Mouse (Mus musculus): ENCODE results near the gene Ghrh.

The Ghrh gene

DNA sequence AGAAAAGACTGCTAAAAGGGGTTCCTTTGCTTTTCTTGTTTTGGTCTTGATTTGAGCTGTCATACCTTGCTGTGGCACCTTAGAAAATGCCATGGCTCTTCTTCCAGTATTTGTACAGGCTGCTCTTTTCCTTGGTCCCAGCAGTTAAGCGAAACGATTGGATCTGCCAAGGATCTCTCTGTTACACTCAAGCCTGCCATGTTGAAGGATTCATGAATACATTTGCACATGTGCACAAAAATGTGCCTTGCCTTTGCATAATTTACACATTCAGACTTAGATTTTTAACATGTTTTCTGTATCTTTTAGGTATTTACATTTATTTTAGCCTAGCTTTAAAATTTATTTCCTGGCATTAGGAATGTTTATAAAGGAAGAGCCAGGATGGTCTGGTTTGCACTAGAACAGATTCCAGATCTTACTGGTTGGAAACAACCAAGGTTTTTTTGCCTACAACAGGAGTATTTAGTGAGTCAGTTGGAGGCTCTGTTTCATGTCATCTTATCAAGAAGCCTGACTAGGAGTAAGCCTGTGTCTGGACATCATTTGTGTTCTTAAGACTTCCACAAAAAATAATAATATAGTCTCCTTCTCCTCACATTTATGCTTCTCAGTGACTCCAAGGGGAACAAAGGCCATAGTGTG lies 38.9 kb downstream of the Ghrh start:
- DNase-seq (ENCODE audit: low read depth), result no peak

DNA sequence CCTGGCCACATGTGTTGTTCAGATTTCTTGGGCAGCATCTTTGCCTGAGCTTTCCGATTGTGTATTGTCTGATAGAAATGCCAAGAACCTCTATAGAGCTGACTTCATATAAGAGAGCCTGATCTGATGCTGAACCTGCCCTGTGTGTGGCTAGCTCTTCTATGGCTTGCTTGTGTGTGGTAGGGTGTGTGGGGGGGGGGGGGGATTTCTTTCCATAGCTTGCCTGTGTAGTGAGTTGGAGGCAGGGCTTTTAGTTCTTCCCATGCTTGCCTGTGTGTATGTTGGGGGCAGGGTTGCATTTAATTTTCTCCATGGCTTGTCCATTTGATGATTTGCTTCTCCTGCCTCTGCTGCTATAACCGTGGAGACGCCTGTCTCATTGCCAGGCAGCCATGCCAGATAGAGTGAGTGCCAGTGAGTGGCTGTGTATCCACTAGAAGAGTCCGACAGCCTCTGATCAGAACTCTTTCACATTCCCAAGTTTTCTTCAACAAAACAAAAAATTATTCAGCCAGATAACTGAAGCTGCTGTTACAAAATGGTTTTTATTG lies 39.5 kb downstream of the Ghrh start:
- DNase-seq (ENCODE audit: low read depth), result no peak

DNA sequence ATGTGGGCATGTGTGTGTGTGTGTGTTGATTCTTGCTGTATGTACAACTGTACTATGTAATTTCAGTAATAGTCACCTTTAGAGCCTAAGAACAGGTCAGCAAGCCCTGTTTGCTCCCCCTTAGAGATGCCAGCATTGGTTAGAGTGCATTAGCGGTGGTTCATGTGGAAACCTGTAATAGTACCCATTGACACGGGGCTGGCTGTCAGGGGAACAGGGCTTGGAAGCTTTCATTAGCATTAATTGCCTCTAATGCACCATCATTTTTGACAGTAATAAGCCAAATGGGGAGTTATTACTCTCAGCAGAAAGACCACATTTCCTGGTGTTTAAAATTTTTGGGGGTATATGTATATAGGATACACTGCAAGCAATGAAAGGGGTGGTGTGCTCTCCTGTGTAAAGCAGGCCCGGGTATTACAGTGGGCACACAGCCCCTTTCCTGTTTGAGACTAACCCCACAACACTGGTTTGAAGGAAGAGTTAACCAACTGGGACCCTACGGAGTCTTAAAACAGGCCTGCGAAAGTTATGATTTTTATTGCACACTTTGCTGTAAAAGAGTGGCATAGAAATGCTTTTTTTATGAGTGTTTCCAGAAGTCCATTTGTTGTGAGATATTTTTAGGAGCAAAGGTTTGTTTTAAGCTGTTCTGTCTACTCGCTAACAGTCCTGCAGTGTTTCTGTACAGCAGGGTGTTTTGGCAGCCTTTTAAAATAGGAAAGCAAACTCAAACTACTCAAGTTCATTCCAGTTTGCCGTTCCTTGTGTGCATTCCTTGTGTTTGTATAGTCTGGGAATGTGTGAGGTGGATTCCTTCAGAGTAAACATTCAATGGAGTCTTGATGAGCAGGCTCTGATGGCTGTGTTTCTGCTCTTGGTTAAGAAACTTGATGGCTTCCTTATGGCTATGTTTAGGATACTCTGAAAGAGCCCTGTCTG lies 40.9 kb downstream of the Ghrh start:
- no peak for DNase-seq (ENCODE audit: low read depth)

DNA sequence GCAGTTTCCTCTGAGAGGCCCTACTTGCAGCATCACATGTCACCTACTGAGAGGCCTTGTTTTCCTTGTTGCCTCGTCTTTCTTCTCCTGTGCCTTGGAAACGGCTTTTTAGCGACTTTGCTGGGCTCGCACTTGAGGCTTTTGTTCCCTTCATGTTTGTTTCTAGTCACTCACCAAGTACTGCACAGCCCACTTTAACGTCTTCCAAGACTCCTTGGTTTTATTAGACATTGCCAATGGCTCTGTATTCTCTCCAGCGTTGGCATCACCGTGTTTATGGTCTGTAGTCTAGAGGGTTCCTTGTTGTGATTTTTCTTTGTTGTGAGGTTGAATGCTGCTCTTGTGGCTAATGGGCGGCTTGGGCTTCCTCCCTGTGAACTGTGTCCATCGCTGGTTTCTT lies 44.2 kb downstream of the Ghrh start:
- DNase-seq (ENCODE audit: low read depth), result no peak

DNA sequence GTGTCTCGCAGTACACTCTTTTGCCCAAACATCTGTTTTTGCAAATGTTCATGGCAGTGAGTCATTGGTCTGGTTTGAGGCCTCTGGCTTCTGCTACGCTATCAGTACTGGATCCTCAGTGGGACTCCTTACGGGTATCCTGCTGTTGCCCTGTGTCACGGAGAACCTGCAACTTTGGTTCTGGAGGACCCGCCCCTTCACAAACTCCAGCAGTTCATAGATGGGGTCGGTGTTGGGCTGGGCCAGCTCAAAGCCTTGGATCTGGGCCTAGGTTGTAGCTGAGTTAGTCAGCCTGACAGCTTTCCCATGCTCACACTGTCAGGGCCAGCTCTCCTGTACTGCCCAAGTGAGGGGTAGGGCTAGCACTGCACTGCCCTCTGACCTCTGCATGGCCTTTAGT lies 47.3 kb downstream of the Ghrh start:
- peak; percentile 62 for DNase-seq (ENCODE audit: low read depth)

DNA sequence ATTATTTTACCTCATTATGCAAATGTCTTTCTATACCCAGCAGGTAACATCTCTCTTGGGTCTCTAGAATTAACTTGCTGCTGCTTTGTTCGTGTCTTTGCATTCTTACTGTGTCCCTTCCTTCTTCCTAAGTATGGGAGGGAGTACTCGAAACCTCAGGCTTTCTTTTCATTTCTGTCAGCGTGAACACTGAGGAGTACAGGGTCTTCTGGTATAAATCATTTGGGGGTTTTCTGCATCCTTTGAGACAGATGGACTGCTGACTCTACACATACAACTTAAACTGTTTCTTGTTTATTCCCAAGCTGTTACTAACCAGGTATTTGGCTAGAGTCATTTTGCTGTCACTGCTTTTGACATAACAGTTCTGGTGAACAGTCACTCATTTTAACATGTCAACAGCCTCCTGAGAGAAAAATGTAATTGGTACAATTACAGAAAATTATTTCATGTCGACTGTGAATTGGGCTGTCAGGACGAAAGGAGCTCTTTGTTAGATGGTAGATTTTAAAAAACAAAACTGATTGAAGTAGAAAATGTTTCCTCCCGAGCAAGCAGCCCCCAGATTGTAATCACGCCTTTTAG lies 51.1 kb downstream of the Ghrh start:
- DNase-seq (ENCODE audit: low read depth), result no peak

DNA sequence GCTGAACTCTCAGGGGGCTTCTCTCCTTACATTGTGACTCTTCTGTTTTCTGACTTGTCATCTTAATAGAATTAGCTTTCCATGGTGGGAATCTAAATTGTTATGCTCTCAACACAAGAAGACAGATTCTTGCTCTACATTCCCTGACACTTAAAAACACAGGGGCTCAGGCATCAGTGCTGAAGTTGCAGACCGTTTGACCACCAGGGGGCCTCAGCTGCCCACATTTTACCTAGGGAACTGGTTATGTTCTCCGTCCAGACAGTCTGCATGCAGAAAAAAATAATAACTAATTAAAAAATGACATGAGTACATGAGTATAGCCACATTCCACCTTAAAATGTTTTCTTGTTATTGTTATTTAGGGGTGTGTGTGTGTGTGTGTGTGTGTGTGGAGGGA lies 55.2 kb downstream of the Ghrh start:
- DNase-seq (ENCODE audit: low read depth), result peak; percentile 86

DNA sequence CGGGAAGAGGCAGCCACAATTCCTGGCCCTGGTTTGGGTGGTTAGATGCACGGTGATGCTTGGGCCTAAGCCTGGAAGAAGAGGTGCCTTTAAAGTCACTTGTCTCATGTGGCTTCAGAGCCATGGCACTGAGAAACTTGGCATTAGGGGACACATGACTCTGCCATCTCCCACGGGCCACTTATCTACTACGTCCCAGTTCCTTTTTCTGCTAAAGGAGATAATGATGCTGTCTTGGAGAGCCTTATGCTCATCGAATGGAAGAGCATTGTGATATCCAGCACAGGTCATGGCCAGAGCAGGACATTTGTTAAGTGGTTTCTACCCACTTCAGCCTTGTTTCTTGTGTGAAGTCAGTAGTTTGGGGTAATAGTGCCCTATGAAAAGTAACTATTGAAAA lies 58.3 kb downstream of the Ghrh start:
- DNase-seq (ENCODE audit: low read depth), result no peak

DNA sequence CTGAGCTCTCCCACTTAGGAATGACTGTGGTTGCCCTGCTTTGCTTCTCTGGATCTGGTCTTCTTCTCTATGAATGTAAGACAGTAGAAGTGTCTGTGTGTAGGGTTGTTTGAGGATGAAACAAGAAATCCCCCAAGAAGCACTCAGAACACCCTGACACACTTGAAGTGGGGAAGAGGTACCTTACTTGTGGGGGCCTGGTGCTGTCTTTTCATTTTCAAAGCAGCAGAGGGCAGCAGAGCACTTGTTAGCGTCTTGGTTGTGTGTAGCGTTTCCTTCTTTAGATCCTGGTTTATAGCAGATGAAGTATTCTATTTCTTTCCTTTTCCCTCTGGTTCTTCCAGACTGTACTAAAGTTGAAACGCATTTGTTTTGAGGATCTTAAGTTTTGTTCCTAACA lies 59.8 kb downstream of the Ghrh start:
- peak; percentile 75 for DNase-seq (ENCODE audit: low read depth)

DNA sequence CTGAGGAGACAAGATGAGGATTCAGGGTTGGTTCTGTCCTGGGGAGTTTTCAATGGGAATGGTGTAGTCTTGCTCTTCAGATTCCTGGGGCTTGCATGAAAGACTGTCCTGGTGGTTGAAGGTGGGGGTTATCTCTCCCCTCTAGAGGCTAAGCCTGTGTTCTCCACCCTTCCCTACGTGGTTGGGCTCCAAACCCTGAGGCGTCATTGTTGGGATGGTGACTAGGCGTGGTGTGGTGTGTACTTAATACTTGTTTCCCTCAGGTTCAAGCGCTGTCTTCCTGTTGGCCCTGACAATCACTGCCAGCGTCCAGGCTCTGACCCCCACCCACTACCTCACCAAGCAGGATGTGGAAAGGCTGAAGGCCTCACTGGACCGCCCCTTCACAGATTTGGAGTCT lies 64.0 kb downstream of the Ghrh start:
- no peak for DNase-seq (ENCODE audit: low read depth)
